Mouse (Mus musculus) natural killer cell, adult 2 months (primary cell): ENCODE measurements around the gene Gm364.

ENCODE experiments used
- DNase-seq, 2 experiments: peaks; one replicate each; pipeline ENCODE4 v3.0.0; 2022; ENCODE audit warnings: low spot score in 2 of 2

Gm364 gene

DNA sequence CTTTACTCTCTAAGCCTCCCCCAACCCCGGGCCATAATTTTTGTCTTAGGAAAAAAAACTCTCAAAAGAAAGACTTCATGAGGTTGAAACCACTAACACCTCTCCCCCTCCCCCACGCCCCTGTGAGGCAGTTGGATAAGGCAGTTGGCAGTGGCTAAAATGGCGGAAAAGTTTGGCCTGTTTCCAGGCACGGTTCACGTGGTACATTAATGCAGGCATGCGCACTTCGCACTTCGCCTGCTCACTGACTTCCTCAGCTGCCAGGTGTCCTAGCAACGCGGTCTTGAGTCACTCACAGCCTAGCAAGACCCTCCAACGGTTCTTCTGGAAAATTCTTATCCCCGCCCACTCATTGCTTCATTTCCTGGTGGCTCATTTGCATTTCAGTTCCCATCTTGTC lies at the start of gene Gm364:
Gene Gm364, plus strand, starts transcription at position 386 of the 400 bp plus-strand sequence.
- no peak for DNase-seq

DNA sequence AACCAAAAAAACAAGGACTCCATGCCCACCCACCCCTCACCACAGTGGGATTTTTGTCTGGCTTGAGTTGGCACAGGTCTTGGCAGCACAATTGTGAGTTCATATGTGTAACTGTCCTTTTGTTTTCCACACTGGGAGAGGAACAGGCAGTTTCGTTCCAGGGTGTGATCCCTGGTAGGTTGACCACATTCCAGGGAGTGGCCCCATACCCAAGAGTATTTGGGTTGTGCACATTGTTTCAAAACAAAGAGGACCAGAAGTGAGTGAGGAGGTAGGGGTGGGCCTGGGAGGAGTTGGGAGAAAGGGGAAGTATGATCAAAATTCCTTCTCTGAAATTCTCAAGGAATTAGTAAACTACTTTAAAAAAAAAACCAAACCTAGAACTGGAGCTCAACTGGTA lies 49.6 kb upstream of the Gm364 start:
- DNase-seq, result no peak

DNA sequence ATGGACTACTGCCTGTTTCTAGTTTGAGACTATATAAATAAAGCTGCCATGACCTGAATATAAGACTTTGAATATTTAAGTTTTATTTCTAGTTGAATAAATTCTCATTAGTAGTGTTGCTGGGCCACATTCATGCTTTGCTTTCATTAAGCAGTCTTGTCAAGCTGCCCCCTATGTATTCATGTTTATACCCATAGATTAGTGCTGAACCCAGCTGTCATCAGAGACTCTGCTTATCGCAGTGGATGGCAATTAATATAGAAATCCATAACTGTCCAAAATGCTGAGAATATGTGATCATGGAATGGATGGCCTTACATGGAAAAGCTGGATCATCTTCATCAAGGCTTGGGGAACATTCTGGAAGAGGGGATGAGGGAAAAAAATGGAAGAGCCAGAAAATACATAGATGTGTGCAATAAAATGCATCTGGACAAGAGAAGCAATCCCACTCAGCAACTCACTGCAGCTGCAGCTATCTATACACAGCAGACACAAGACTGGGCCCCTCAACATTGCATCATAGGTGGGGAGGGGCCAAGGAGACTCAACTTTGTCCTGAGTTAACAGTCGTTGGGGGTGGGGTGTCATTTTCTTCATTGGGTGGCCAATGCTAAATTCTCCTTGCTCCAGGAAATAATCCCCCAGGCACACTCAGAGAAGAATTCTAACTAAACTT lies 43.9 kb upstream of the Gm364 start:
- DNase-seq, result no peak

GRCm38 (mm10) chrX:57372965-57373364 lies 36.0 kb upstream of the Gm364 start:
- DNase-seq, result no peak

- DNase-seq, result no peak
Measured at GRCm38 (mm10) chrX:57373543-57373942, 35.4 kb upstream of the Gm364 start.

DNA sequence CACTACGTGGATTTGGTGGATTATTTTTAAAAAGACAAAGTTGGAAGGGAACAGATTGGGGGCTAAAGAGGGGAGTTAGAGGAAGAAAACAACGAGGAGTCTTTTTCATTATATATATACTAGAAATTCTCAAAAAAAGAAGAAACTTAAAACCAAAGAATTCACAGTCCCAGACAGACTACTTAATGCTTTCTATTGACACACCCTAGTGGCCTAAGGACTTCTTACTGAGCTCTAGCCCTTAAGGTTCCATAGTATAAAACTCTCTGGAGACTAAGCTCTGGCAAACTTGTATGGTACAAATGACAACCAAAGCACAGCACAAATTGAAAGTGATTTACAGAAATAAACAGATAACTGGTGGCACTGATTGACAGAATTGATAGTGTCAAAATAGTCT lies 34.9 kb upstream of the Gm364 start:
- no peak for DNase-seq

- no peak for DNase-seq
Measured at GRCm38 (mm10) chrX:57377096-57377495, 31.9 kb upstream of the Gm364 start.

- DNase-seq, result no peak
Measured at GRCm38 (mm10) chrX:57378579-57378978, 30.4 kb upstream of the Gm364 start.

- DNase-seq, result no peak
Measured at GRCm38 (mm10) chrX:57380915-57381314, 28.0 kb upstream of the Gm364 start.

GRCm38 (mm10) chrX:57392367-57393246 lies 16.3 kb upstream of the Gm364 start, which contains the start of gene Rbmx:
Rbmx (minus strand) TSS chrX:57393036.
- peak; percentile 77 to 81 for DNase-seq

- no peak for DNase-seq
Measured at GRCm38 (mm10) chrX:57393412-57393811, 15.5 kb upstream of the Gm364 start.

DNA sequence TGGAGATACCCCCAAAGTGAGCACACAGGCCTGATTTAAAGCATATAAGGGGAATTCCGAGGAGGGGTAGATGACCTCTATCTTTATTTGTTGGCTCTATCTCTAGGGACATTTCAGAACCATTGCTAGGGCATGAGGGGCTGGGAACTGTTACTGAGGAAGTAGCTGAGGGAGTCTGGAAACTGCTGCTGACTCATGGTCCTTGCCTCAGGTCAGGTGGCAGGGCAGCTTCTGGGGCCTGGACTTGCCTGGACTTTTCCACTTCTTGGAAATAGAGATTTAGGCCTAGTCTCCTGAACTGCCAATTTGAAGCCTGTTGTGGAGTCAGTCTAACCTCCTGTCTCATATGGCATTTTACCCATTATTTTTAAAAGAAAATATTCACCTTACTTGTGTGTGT lies 7.6 kb upstream of the Gm364 start:
- DNase-seq, result no peak

DNA sequence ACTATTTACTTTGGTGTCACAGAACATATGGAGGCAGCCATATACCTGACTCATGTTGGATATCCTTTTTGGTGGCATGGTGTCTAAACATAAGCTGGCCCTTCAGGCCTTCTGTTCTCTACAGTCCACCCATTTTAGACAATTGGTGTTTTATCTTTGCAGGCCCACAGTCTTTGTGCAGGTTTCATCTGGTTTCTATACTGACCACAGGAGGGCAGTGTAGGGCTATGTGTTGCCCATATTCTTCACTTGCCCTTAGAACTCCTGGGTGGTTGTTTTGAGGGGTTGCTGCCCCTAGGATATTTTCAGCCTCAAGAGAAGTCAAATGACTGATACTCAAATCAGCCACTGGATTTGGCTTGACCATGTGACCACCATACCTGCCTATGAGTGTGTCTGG lies 5.3 kb upstream of the Gm364 start:
- peak in 1 of 2 experiments; percentile 10 for DNase-seq

- no peak for DNase-seq
Measured at GRCm38 (mm10) chrX:57431610-57432009, 22.7 kb downstream of the Gm364 start.

- no peak for DNase-seq
Measured at GRCm38 (mm10) chrX:57433897-57434296, 24.9 kb downstream of the Gm364 start.

- no peak for DNase-seq
Measured at GRCm38 (mm10) chrX:57503634-57504033, 94.7 kb downstream of the Gm364 start, which contains the start of gene Gpr101. Gpr101 (minus strand) TSS chrX:57503757.

- DNase-seq, result no peak
Measured at GRCm38 (mm10) chrX:57506247-57506646, 97.3 kb downstream of the Gm364 start.

GRCm38 (mm10) chrX:57521117-57522095 lies 112.5 kb downstream of the Gm364 start:
- DNase-seq, result no peak
